Mouse (Mus musculus) gastrocnemius, postnatal 10 days (tissue): ENCODE measurements around the gene Ube4b. TPM values are rescaled to one million over a fixed set of nuclear protein-coding genes. Genes with fewer than 3 reads are reported as not detected.
"Not testable (repeated sequence)": the region's sequence is repeated elsewhere in the genome, so short reads cannot be mapped to it uniquely, and the experiment has no call there.

Source experiments
- DNase-seq: peaks from one replicate; pipeline ENCODE4 v3.0.0; 2021; ENCODE audit warnings: mixed read lengths
- total RNA-seq, 2 experiments: library from RNA; stranded (reverse); gene quantifications; 2 replicates each; pipeline ENCODE4 v1.2.3; 2021

Ube4b gene
- total RNA-seq, 2 experiments from 2014 or later: 45.4 to 49.7 TPM

DNA sequence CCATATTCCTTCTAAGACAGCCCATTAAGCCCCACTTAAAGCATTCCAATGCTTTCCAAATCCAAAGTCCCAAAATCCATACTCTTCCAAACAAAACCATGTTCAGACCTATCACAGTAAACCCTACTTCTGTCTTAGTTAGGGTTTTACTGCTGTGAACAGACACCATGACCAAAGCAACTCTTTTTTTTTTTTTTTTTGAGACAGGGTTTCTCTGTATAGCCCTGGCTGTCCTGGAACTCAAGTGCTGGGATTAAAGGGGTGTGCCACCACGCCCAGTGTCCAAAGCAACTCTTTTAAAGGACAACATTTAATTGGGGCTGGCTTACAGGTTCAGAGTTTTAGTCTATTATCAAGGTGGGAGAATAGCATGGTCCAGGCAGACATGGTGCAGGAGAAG is 5.3 kb upstream of the Ube4b start:
- not testable (repeated sequence) for DNase-seq

GRCm38 (mm10) chr4:149429592-149429991 is 3.0 kb upstream of the Ube4b start:
- DNase-seq: no peak

GRCm38 (mm10) chr4:149425801-149426292 is 702 bp downstream of the Ube4b start:
- no peak for DNase-seq

DNA sequence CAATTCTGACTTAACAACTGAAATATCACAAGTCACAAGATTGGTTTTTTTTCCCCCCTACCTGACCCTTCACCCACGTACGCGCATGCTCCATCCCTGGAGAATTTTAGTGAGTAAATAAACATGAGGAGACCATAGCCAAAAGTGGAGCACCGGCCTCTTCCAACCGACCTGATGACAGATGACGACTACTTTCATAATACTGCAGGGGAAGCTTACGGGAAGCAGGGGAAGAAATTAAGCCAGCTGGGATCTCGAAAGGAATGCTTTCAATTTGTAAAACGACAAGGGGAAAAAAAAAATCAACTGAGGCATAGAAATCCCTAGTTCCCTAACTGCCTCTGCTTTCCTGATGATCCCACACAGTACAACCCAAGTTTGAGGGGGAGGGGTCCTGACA is 1.8 kb downstream of the Ube4b start:
- DNase-seq: no peak

DNA sequence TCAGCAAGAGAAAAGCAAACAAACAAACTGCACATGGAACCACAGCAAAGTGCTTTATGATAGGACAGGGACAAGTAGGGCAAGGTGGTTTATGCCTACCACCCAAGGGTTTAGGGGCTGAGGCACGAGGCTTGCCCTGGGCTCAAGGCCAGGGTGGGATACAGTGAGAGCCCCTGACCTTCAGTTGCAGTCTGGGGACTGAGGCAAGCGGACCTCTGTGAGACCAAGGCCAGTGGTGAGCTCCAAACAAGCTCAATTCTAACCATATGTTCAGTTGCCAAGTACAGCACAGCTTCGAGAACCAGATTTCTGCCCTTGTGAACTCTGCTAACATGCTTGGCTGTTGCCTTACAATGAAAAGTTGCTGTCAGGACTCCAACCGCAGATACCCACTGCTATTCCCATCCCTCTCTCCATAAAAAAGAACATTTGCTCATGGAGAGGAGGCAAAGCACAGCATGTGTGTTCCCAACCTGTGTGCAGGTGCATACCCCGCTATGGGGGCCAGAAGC is 8.6 kb downstream of the Ube4b start:
- no peak for DNase-seq

DNA sequence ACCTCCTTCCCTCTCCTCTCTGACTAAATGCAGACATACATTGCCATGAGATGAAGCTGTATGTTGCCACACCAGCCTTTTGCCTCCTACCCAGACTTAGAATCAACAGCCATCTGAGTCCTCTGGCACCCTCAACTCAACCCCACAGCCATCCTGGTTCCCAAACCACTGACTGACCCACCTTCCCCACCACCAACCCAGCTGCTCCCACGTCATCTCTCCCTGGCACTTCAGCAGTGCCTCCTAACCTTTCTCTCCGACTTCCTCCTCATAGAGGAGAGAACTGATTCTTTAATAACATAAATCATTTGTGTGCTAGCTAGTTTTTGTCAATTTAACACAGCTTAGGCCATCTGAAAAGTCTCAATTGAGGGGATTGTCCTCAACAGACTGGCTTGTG is 9.6 kb downstream of the Ube4b start:
- DNase-seq: no peak

DNA sequence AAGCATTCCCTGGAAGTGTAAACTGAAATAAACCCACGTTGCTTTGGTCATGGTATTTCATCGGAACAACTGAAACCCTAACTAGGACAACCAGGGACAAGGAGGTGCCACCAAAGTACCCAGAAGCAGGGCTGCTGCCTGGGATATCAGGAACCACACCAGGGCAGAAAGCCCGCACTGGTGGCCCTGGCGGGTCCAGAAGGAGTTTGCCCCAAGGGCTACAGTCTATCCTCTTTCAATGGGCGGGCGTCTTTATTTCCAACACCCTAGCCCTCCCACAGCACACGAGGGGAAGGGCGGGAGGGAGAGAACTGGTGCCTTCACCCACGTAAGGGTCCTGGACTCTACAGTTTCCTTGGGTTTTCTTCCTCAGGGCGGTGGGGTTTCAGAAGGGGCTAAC is 10.1 kb downstream of the Ube4b start:
- no peak for DNase-seq

DNA sequence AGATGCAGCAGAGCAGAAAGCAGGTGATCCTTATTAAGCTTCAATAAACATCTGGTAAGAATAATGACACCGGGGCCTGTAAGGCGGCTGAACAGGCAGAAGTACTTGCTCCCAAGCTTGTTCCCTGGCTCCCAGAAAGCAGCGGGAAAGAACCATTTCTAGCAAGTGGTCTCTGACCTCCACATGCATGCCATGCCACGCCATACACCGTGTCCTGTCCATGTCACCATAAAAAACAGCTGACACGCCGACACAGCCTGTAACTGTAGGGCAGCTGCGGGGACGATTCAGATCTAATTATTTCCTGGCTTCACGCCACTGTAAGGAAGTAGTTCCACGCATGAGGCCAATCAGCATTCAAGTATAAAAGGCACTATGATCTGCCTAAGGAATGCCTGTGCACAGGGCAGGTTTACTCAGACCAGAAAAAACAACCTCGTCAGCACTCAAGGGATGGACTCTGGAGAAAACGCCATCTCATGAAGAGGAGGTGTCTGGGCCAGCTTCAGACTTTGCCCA is 10.8 kb downstream of the Ube4b start:
- no peak for DNase-seq

DNA sequence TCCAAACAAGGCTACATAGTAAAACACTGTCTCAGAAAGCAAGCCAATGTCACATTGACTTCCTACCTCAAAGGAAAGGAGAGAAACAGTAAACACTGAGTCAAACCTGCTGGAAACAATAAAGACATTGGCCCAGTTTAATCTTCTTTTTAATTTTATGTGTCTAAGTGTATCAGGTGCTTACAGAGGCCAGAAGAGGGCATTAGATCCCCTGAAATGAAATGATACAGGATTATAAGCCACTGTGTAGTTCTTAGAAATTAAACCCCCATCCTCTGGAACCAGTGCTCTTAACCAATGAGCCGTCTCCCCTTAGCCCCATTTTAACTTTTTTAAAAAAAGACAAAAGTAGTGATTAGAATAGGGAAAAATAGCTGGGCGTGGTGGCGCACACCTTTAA is 12.3 kb downstream of the Ube4b start:
- DNase-seq: no peak

- DNase-seq: no peak
These were observed 16.8 kb downstream of the Ube4b start for GRCm38 (mm10) chr4:149409759-149410158.

DNA sequence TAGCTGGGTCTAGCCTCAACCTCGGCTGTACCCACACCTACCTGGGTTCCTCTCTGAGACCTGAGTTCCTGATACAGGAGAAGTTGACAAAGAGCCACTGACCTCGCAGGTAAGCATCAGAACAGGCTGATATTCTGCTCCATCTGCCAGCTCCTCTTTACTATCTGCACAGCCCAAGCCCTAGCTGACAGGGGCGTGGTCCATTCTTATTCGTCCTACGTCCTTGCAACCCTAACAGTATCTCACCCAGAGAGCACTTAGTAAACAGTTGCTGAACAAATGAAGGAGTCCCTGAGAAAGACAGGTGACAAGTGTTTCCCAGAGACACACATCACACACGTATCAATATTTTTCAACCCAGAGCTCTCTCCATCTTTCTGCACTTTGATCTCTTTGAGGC is 18.2 kb downstream of the Ube4b start:
- no peak for DNase-seq

DNA sequence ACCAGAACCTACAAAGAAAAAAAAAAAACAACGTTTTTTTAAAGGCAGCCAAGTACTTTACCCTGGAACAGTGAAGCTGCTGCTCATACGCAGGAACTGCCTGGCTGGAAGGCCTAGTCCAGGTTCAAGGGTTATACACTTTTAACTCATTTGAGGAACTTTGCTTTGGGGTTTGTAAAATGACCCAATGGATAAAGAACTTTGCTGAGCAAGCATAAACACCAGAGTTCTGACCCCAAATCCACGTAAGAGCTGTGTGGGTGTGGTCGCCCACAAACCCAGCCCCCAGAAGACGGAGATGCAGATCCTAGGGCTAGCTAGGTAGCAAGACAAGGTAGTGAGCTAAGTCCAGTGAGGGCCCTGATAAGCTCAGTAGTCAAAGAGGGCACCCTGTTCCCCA is 19.1 kb downstream of the Ube4b start:
- DNase-seq: no peak

DNA sequence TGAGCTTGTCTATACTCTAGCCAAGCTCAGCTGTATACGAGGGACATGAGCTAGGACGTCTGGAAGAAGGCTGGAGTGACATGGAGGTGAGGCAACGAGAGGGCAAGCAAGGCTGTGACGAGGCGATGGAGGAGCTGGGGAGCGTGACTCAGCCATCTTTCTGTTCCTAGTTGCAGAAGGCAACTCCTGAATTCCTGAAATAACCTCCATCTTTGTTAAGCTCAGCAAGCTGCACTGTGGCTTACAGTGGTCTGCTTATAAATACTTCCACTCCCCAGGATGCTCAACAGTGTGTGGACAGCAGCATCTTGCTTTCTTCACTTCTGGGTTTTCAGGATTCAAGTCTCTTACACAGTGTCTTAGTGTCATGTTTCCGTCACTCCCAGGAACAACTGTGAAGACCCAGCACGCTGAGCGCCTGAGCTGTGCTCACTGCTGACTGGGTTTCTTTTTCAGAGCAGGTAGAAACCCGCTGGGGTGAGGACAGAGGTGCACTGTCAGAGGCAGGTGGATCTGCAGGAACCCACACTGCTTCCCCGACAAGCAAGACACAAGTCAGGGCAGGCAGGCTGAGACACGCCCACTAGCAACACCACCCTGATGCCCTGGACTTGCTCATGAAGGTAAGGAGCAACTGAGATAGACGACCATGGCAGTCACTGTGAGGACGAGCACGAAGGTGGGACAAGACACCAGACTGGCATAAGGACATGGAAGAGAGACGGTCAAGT is 20.7 kb downstream of the Ube4b start:
- no peak for DNase-seq

DNA sequence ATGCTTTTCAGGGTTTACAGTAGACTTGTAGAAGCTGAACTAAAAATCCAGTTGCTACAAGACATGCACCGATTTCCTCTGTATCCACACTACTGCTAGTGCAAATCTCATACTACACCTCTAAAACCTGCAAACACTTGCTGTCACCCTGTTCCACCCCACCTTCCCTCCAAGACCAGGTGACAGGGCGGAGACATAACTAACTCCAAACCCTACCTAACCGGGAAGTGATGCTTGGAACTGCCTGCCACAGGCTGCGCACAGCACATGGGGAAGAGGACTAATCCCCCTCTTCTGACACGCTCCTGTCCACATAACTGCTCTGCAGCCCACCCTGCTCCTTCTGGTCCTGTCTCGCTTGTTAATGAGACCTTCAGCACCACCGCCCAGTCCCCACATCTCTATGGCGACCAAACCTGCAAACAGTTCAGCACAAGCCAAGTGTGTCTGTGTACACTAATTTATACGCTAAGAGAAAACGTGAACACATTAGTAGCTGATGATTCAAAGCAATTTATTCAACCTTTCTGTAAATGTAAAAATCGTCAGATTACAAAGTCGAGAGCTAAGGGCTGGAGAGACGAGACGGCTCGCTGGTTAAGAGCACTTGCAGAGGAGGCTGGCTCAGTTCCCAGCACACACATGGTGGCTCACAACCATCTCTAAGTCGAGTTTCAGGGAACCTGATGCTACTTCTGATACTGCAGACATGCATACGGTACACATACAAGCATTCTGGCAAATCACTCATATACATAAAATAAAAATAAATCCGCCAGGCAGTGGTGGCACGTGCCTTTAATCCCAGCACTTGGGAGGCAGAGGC is 21.7 kb downstream of the Ube4b start:
- no peak for DNase-seq

GRCm38 (mm10) chr4:149403037-149403436 is 23.5 kb downstream of the Ube4b start:
- DNase-seq: no peak

DNA sequence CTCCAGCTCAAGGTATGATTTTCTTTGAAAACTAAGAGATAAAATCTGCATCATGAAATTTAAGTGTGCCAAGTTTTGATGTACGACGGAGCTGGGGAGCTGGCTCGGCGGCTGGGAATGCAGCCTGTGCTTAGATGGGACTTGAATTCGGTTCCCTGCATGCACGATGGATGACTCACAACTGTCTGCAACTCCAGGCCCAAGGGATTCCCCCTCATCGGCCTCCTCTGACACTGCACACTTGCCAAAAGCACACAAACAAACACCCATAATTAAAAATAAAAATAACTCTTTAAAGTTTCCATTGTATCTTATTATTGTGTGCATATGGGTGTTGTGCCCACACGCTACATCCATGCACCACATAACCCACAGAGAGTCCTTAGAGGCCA is 25.0 kb downstream of the Ube4b start:
- no peak for DNase-seq

DNA sequence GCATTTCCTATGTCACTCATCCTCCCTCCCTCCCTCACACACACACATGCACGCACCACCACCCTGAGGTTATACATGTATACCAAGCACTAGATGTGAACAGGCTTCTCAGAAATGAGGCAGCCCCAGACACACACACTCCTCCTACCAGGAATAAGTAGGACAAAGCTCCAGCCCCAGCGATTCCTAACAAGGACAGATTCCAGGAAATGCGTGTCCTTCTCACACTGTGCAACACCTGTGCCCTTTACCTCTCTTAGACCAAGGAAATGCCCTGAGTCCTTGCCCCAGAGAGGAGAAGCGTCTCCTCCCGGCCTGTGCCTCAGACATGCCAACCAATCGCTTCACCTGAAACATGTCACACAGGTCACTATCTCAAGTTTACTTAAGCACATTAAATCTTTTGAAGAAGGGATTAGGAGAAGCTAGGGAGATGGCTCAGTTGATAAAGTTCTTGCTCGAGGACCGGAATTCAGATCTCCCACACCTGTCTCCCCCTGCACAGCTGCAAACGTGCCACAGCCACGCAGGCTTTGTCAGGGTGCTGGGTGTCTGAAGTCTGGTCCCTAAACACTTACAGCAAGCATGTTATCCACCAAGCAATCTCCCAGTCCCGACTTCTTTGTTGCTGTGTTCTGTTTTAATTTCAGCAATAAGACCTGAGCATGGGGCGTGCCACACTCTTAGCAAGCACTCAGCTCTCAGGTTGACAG is 25.5 kb downstream of the Ube4b start:
- no peak for DNase-seq

DNA sequence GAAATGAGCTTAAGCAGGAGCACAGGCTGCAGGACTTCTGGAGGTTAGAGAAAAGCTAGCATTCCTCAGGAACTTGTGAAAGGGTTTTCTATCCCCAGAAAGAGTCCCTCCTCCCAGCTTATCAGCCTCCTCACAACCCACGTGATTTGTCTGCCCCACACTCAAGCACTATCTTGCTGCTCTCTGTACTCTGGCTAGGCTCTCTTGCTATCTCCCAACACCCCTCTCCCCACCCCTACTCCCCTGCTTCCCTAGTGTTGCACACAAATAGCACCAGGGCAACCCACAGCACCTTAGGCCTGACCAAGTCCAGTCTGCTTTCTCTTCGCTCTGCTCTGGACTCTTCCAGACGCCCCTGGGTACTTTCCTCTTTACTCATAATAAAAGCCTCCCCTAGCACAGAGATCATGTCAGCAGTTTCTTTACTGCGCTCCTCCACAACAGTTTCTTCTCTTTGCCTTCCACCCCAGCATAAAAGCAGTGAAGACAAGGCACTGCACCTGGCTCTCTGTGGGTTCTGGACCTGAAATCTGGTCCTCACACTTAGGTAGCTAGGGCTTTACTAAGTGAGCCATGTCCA is 27.1 kb downstream of the Ube4b start:
- DNase-seq: no peak

GRCm38 (mm10) chr4:149398181-149398735 is 28.3 kb downstream of the Ube4b start:
- no peak for DNase-seq

DNA sequence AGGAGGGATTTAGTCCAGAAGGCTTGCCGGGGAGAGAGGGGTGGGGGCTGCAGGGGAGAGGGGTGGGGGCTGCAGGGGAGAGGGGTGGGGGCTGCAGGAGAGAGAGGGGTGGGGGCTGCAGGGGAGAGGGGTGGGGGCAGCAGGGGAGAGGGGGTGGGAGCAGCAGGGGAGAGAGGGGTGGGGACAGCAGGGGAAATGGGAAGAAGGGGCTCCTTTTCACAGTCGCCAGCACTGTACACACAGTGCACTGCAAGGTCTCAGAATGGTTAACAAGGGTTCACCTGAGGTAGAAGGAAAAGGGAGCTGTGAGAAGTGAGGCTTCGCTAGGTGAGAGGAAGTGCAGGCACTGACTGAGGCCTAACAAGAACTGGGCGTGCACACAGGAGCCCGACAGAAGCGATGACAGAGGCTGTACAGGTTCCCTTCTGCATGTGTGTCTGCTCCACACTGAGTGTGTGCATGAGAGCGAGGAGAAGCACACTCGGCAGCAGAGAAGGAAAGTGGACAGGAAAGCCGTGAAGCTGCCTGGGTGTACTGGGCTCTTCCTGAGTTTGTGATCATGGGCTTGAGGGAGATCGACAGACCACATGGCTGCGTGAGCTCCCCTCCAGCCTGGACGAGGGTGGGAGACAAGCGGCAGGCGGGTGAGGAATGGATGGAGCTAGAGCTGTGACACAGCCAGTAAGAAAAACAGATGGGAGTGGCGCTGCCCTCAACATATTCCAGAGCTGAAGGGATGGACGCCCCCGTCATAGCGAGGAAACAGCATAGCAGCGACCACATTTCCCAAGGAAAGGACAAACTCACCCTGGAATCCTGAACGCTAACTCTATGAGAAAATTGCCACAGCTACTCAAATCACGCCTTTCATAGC is 29.9 kb downstream of the Ube4b start:
- no peak for DNase-seq

GRCm38 (mm10) chr4:149395581-149395980 is 31.0 kb downstream of the Ube4b start:
- peak; percentile 60 for DNase-seq
